Mouse (Mus musculus) gastrocnemius, postnatal 10 days (tissue): ENCODE measurements around the gene Cant1. TPM values are rescaled to one million over a fixed set of nuclear protein-coding genes. Genes with fewer than 3 reads are reported as not detected.

Source experiments
- DNase-seq: peaks from one replicate; pipeline ENCODE4 v3.0.0; 2021; ENCODE audit warnings: mixed read lengths
- long read RNA-seq, 2 experiments: library from polyadenylated mRNA; stranded (forward); transcript quantifications; one replicate each; pipeline ENCODE4 v2.0.0; 2021
- total RNA-seq, 2 experiments: library from RNA; stranded (reverse); gene quantifications; 2 replicates each; pipeline ENCODE4 v1.2.3; 2021

The Cant1 gene
- total RNA-seq: 10 to 100 TPM; 13.1 to 14.9 TPM
- long read RNA-seq, experiment 1, full-length matches to known transcripts: 17 of 23 reads
- long read RNA-seq, experiment 1, partial matches to known transcripts: 2 of 23 reads
- long read RNA-seq, experiment 1, other reads (novel, unspliced or antisense): 4 of 23 reads
- long read RNA-seq, experiment 2, full-length matches to known transcripts: 12 of 17 reads
- long read RNA-seq, experiment 2, partial matches to known transcripts: 2 of 17 reads
- long read RNA-seq, experiment 2, other reads (novel, unspliced or antisense): 3 of 17 reads

- DNase-seq: peak; percentile 93
Measured at GRCm38 (mm10) chr11:118418834-118419504, at the start of gene Cant1. Gene Cant1 (minus strand): TSS chr11:118419086.

DNA sequence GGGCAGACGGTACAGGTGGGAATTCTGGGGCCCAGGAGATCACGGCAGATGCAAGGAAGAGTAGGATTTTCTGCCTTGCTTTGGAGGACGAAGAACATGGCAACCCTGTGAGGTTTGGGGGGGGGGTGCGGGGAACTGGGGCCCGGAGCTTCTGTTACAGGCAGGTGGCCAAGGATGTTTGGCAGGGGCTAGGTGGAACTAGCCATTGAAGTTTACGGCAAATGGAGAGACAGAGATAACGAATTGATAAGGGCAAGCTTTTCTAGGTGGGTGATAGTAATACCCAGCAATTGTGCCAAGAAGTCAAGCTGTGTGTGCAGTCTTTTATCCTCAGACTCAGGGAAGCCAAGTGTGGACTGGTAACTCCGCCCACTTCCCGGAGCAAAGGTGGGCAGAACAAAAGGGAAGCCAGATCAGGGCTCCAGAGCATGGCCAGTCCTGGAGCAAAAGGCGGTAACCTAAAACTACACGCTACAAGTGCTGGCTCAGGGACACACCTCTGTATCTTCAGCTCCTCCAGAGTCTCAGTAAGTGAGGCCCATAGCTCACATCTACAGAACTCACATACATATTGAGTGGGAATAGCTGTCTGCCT lies 48.7 kb upstream of the Cant1 start:
- no peak for DNase-seq

- DNase-seq: peak; percentile 57
Measured at GRCm38 (mm10) chr11:118460280-118460679, 41.4 kb upstream of the Cant1 start.

DNA sequence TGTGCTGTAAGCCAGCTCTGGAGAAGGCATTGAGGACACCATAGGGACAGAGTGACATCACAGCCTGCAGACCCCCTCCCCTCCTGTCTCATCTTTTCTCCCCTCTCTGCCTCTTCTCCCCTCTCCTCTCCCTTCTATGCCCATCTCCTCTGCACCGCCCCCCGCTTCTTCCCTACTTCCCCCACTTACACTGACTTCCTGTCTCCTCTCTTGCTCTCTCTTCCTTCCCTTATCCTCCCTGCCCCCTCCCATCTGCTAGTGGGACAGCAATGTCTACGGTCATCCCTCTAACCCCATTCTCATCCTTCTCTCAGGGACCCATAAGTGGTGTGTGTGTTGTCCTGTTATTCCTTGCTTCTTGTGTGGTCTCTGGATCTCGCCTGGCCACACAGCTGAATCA lies 40.6 kb upstream of the Cant1 start:
- no peak for DNase-seq

GRCm38 (mm10) chr11:118459051-118459450 lies 40.2 kb upstream of the Cant1 start:
- no peak for DNase-seq

DNA sequence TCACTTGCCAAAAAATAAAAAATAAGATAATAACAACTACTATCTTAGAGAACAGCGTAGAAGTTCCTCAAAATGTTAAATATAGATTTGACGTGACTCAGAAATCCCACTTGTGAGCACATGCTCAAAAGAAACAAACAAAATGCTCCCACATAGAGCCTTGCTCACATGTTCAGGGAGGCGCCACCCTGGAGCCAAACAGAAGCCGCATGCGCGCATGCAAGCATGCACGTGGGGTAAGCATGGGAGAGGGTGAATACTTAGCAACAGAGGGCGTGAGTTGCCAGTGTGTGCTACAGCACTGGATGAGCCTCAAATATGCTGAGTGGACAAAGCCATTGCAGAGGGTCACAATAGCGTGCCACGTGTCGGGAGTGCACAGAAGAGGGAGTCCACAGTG lies 38.1 kb upstream of the Cant1 start:
- no peak for DNase-seq

GRCm38 (mm10) chr11:118455788-118456187 lies 36.9 kb upstream of the Cant1 start:
- DNase-seq: no peak

- peak; percentile 60 for DNase-seq
Measured at GRCm38 (mm10) chr11:118453886-118454671, 35.2 kb upstream of the Cant1 start.

DNA sequence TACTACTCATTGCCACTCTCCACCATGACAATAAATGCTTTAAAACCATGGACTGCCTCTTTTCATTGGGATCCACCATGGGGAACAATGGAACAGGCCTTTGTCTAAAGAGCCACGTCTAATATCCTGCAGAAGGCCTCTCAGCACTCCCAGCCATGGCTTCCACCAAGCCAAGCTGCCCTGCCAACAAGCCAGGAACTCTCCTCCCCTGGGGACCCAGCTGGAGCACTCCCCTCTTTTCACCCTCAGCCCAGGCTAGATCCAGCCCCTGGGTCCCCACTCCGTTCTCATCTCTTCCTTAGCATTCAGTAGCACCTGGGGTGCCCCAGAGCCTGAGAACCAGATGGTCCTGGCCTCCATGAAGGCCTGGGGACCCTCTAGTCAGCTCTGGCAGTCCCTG lies 34.1 kb upstream of the Cant1 start:
- no peak for DNase-seq

- no peak for DNase-seq
Measured at GRCm38 (mm10) chr11:118451211-118451610, 32.3 kb upstream of the Cant1 start.

GRCm38 (mm10) chr11:118448385-118448784 lies 29.5 kb upstream of the Cant1 start:
- DNase-seq: peak; percentile 67

DNA sequence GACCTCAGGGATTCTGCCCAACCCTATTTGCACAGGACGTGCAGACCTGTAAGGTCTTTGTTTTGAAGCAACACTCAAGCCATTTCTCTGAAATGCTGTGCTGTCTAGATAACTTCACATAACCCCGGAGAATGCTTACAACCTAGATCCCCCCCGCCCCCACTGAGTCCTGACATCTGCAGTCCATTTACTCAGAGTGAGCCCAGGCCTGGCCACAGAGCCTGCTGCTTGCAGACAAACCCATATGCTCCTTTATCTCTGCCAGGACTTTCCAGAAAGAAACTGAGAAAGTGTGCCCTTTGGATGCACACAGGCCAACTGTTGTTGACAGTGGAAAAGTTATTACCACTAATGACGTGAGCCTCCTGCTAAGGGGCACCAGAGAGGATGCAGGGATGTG lies 28.5 kb upstream of the Cant1 start:
- no peak for DNase-seq

- peak; percentile 72 for DNase-seq
Measured at GRCm38 (mm10) chr11:118445843-118446242, 27.0 kb upstream of the Cant1 start.

DNA sequence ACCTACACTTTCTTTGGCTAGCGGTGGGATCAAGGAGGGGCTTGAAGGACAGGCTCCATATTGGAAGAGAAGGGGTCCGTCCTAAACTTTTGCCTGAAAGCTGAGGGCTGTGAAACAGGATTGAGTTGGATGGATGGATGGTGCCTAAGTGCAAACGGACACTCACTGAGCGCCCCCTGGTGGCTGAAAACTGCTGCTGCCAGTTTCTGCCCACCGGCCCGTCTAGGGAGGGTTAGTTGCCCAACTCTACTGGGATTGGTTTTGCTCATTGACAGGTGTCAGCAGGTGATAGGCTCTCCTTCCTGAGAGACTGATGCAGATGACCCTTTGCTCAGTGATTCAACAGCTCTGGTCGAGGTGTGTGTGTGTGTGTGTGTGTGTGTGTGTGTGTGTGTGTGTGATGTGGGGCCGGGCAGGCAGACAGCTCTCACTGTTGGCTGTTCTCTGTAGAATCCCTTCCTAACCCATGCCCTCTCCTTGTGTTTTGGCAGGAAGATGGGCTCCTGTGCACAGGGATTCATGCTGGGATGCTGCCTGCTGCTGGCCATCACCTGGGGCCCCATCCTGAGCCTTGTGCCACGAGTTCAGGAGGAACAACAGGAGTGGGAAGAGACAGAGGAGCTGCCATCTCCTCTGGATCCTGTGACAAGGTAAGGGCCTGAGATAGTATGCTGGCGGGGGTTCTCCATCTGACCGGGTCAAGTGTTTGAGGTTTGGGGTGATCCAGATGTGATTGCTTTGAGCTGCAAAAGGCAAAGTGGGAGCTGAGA lies 24.5 kb upstream of the Cant1 start:
- peak; percentile 91 for DNase-seq

DNA sequence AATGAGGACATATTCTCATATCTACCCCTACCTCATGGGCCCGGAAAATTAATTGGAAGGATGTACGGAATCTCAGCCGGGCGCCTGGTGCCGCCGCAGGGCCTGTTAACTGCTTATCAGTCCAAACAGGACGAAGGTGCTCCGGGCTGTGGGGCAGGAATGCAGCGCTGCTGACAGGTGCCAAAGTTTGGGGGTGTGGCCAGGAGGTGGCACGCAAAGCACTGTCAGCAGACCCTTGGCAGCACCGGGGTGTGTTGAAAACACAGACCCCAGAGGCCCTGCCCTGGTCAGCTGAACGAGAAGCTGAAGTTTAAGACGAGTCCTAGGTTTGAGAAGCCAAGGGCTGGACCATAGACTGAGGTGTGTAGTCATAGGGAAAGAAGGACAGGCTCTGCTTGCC lies 23.8 kb upstream of the Cant1 start:
- DNase-seq: no peak

GRCm38 (mm10) chr11:118438665-118439414 lies 20.0 kb upstream of the Cant1 start:
- DNase-seq: no peak

DNA sequence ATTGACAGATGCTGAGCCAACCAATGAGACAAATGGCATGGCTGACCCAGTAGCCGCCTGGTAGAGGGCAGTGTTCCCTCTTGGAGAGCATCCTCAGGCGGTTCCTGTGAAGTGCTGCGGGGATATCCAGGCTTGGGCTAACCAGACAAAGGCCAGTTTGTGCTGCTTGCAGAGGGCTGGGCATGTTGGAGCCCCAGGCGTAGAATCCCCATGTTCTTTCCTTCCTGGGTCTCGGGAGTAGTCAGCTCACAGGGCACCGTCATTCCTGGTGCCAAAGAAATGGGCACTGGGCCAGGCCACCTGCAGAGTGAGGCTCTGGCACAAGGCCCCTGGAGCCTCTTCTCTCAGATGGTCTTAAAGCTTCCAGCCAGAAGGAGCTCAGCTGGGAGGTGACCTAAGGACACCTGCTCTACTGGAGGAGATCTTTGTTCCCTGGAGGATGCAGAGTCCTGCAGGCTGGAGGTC lies 17.6 kb upstream of the Cant1 start:
- peak; percentile 50 for DNase-seq

- no peak for DNase-seq
Measured at GRCm38 (mm10) chr11:118434093-118434492, 15.2 kb upstream of the Cant1 start.

- DNase-seq: no peak
Measured at GRCm38 (mm10) chr11:118433398-118433868, 14.5 kb upstream of the Cant1 start.

- no peak for DNase-seq
Measured at GRCm38 (mm10) chr11:118431100-118431948, 12.4 kb upstream of the Cant1 start.
